Mouse (Mus musculus) forebrain, postnatal 0 days (tissue): ENCODE data around the gene Ptar1. TPM values are rescaled to one million over a fixed set of nuclear protein-coding genes. Genes with fewer than 3 reads are reported as not detected.

Experiments
- ATAC-seq: fragments of 200-750 bp; cut with Nextera tagmentation; 2 replicates; pipeline ENCODE4 v1.8.0; 2017; ENCODE audit warnings: mild to moderate bottlenecking, moderate library complexity
- DNase-seq: peaks from one replicate; pipeline ENCODE4 v3.0.0-alpha.2; 2015
- H3K27ac ChIP-seq: fragments of 300-500 bp; sonication (generic); 2 replicates; pipeline ENCODE4 v1.5.1; 2014; ENCODE audit warnings: low read depth, mild to moderate bottlenecking, antibody characterized with exemption, low read length, moderate library complexity, mixed read lengths
- H3K27me3 ChIP-seq: fragments of 300-500 bp; sonication (generic); 2 replicates; pipeline ENCODE4 v1.6.1; 2014; ENCODE audit warnings: mild to moderate bottlenecking, low read length, mixed read lengths; ENCODE audit not compliant: insufficient read depth
- H3K36me3 ChIP-seq: fragments of 300-500 bp; sonication (generic); 2 replicates; pipeline ENCODE4 v1.6.1; 2014; ENCODE audit warnings: mild to moderate bottlenecking, moderate library complexity; ENCODE audit not compliant: insufficient read depth
- H3K4me1 ChIP-seq: fragments of 300-500 bp; sonication (generic); 2 replicates; pipeline ENCODE4 v1.6.1; 2014; ENCODE audit warnings: antibody characterized with exemption; ENCODE audit not compliant: insufficient read depth
- H3K4me2 ChIP-seq: fragments of 300-500 bp; sonication (generic); 2 replicates; pipeline ENCODE4 v1.6.1; 2014; ENCODE audit warnings: low read depth, mild to moderate bottlenecking, moderate library complexity
- H3K4me3 ChIP-seq: fragments of 300-500 bp; sonication (generic); 2 replicates; pipeline ENCODE4 v1.5.1; 2014; ENCODE audit warnings: low read depth, low read length, mixed read lengths
- H3K9ac ChIP-seq: fragments of 300-500 bp; sonication (generic); 2 replicates; pipeline ENCODE4 v1.6.1; 2014; ENCODE audit warnings: mild to moderate bottlenecking
- H3K9me3 ChIP-seq: fragments of 300-500 bp; sonication (generic); 2 replicates; pipeline ENCODE4 v1.6.1; 2016; ENCODE audit warnings: low read length
- CTCF ChIP-seq: sonication (generic); IDR thresholded peaks from 2 replicates; pipeline ENCODE4 v1.5.1; 2016; ENCODE audit warnings: antibody characterized with exemption, control low read depth, low read depth
- WGBS: fragments of 180-500 bp; shearing (Covaris S2); extraction: QIAGEN DNeasy Blood & Tissue Kit; methylation state at CpG from one replicate; pipeline ENCODE4 v1.1.7; 2014; 5-methylcytosine and 5-hydroxymethylcytosine counted together
- polyA plus RNA-seq: library from polyadenylated mRNA; unstranded; fragments of >200 nt; fragmentation: Nextera tagmentation; extraction: Ambion mirVana; gene quantifications from 2 replicates; pipeline ENCODE4 v1.2.1, GENCODE M21; 2015
- total RNA-seq: library from RNA; depleted of rRNA; stranded (reverse); fragments of >200 nt; gene quantifications from 2 replicates; pipeline ENCODE4 v1.2.3, GENCODE M21; 2014

The Ptar1 gene
- total and polyA plus RNA-seq, 2 experiments from 2014 or later: 4.7 to 17.1 TPM

DNA sequence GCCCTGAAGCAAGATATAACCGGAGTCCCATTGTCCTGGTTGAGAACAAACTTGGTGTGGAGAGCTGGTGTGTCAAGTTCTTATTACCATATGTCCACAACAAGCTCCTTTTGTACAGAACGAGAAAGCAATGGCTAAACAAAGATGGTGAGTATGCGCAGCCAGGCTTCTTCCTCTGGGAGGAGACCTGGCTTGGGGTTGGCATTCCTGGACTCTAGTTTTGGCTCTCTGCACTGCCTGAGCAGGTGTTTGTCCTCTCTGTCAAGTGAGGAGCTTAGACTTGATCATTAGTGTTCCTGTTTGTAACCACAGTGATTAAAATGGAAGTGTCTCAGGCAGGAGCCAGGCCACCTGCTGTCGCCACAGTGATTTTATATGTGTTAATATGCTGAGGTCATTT lies 7.1 kb downstream of the Ptar1 start:
- 35% methylated on average over 4 of the region's 4 CpGs for WGBS
- Histone ChIP-seq H3K9ac (no peak overlapping the region), H3K27ac (no peak overlapping the region), H3K27me3 (no peaks in the 10 kb centered on the region), H3K9me3 (no peaks in the 10 kb centered on the region), H3K4me1 (no peaks in the 10 kb centered on the region), H3K4me3 (no peak overlapping the region), H3K36me3 (peaks cover 15% of the 10 kb centered on the region), H3K4me2 (no peak overlapping the region)
- peak; percentile 58 for ATAC-seq
- TF ChIP-seq CTCF: no peak
- peak; percentile 10 for DNase-seq

DNA sequence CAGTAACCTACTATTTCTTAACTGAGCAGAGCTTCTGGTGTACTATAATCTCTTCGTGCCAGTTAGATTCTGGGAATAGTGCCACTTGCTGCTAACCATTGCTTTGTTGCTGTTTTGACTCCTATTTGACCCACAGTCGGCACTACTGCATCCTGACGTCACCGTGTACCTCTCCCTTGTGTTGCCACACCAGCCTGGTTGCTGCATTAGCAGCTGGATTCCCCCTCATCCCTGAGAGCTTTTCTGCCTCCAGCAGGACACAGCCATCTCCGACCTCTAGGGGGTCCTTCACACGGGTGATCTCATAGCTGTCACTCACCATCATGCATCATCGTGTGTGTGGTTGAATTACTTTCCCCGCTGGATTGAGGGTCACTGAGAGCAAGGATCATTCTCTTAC lies 10.6 kb downstream of the Ptar1 start:
- DNase-seq (no peak), ATAC-seq (no peak)
- Histone ChIP-seq H3K36me3 (peaks cover 21% of the 10 kb centered on the region), H3K4me2 (no peak overlapping the region), H3K4me3 (no peak overlapping the region), H3K27ac (no peak overlapping the region), H3K9ac (no peak overlapping the region), H3K9me3 (no peaks in the 10 kb centered on the region), H3K27me3 (no peaks in the 10 kb centered on the region), H3K4me1 (no peaks in the 10 kb centered on the region)
- WGBS: 71% methylated on average over 8 of the region's 8 CpGs
- TF ChIP-seq CTCF: no peak

DNA sequence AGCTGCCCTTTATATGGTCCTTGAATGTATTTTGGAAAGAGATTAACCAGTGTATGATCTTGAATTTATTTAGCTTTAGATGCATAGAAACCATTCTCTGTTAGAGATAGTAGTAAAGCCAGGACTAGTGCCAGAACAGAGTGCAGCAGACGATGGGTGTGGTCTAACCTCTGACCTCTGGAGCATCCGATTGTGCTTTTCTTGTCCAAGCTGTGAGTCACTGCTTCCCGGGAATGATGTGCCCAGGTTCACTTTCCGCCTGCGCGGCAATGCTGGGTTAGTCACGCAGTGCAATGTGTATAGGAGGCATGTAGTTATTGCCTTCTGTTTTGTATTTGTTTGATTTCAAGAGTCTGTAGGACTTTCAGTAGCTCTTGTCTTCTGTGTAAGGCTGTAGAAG lies 11.1 kb downstream of the Ptar1 start:
- DNase-seq (no peak), ATAC-seq (no peak)
- TF ChIP-seq CTCF: no peak
- Histone ChIP-seq H3K27ac (no peak overlapping the region), H3K27me3 (no peaks in the 10 kb centered on the region), H3K9me3 (no peaks in the 10 kb centered on the region), H3K4me3 (no peak overlapping the region), H3K9ac (no peak overlapping the region), H3K4me1 (no peaks in the 10 kb centered on the region), H3K4me2 (no peak overlapping the region), H3K36me3 (peaks cover 21% of the 10 kb centered on the region)
- 92% methylated on average over 7 of the region's 7 CpGs for WGBS

DNA sequence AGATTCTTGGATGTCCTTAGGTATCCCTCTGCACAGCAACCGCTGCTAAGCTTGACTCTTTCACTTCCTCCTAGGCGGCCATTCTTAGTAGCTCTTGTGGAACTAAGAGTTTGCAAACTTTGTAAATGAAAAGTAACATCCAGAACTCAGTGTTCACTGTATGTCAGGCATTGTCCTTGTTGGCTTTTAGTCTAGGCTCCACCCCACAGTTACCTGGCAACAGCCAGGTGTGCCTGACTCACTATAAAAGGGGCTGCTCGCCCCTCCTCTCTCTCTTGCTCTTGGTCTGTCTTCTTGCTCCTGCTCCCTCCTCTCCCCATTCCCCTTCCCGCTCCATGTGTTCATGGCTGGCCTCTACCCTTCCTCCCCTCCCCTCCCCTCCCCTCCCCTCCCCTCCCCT lies 11.9 kb downstream of the Ptar1 start:
- WGBS: 93% methylated on average over 4 of the region's 4 CpGs
- ATAC-seq: no peak

DNA sequence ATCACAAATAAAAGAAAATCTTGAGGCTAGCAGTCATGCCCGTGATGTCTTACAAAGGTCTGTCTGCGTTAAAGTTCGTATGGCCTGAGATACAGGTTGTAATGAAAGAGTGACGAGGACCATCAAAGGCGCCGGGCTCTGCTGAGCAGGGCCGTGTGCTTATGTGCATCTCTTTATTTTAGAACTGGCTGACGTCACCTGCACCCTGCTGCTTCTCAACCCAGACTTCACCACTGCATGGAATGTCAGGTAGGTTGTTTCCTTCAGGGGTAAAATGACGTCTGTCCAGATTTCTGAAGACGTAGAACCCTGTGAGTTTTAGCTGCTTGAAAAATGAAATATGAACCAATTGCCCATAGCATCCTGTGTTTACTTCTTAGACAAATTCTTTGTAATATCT lies 15.7 kb downstream of the Ptar1 start:
- Histone ChIP-seq H3K27me3 (no peaks in the 10 kb centered on the region), H3K9ac (no peak overlapping the region), H3K9me3 (no peaks in the 10 kb centered on the region), H3K27ac (no peak overlapping the region), H3K4me3 (no peak overlapping the region), H3K36me3 (peaks cover 23% of the 10 kb centered on the region), H3K4me1 (no peaks in the 10 kb centered on the region), H3K4me2 (no peak overlapping the region)
- TF ChIP-seq CTCF: no peak
- DNase-seq: no peak
- WGBS: 83% methylated on average over 10 of the region's 10 CpGs
- no peak for ATAC-seq

More for the DNA sequence above, 11.9 kb downstream of the Ptar1 start:
- no peak for TF ChIP-seq CTCF
- H3K27ac ChIP-seq: no peak overlapping the region
- H3K4me2 ChIP-seq: no peak overlapping the region
- H3K9me3 ChIP-seq: no peaks in the 10 kb centered on the region
- no peaks in the 10 kb centered on the region for H3K27me3 ChIP-seq
- H3K4me3 ChIP-seq: no peak overlapping the region
- H3K4me1 ChIP-seq: no peaks in the 10 kb centered on the region
- DNase-seq: no peak
- peaks cover 21% of the 10 kb centered on the region for H3K36me3 ChIP-seq
- H3K9ac ChIP-seq: no peak overlapping the region

DNA sequence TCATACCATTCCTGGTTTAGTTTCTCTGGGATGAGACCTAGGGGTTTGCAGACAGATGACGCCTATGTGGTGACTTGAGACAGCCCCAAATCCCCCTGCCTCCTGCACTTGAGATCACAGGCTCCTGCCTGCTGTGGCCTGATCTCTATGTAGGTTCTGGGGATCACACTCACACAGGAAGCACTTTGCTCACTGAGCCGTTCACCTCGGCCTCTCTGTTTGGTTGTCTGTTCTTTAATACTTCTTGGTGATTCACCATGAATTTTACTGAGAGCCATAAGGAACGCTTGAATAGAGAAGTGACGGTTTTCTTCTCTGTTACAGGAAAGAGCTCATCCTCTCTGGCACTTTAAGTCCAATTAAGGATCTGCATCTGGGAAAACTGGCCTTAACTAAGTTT lies 18.2 kb downstream of the Ptar1 start:
- peaks cover 29% of the 10 kb centered on the region for H3K36me3 ChIP-seq
- 93% methylated on average over 5 of the region's 5 CpGs for WGBS
- DNase-seq (no peak), ATAC-seq (no peak)
- H3K27ac ChIP-seq: no peak overlapping the region
- H3K4me2 ChIP-seq: no peak overlapping the region
- no peak overlapping the region for H3K4me3 ChIP-seq
- no peak for TF ChIP-seq CTCF
- no peaks in the 10 kb centered on the region for H3K4me1 ChIP-seq
- no peaks in the 10 kb centered on the region for H3K9me3 ChIP-seq
- no peaks in the 10 kb centered on the region for H3K27me3 ChIP-seq
- no peak overlapping the region for H3K9ac ChIP-seq

DNA sequence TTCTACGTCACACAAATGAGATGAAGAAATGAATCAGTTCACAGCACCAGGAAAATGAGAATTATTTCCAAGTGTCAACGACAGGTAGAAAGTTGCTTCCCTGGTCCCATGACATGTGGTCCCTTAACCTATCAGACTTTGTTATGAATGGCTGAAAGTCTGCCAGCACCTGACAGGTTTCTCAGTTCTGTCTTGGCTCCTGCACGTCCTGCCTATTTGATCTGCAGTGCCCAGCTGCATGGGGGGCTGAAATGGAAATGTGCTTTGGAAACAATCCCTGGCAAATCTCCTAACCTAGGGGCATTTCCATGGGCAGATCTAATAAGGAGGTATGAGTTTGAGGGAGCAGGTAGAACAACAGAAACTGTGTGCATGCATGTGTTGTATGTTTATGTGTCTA lies 59.3 kb downstream of the Ptar1 start:
- WGBS: 57% methylated on average over 3 of the region's 3 CpGs
- ATAC-seq (no peak), DNase-seq (no peak)
- Histone ChIP-seq H3K27me3 (no peaks in the 10 kb centered on the region), H3K9me3 (no peaks in the 10 kb centered on the region), H3K4me2 (no peak overlapping the region), H3K27ac (no peak overlapping the region), H3K9ac (no peak overlapping the region), H3K4me1 (no peaks in the 10 kb centered on the region), H3K36me3 (no peaks in the 10 kb centered on the region), H3K4me3 (no peak overlapping the region)
- no peak for TF ChIP-seq CTCF

- Histone ChIP-seq H3K36me3 (no peaks in the 10 kb centered on the region), H3K4me1 (peaks cover 8% of the 10 kb centered on the region), H3K4me3 (no peak overlapping the region), H3K4me2 (peak overlapping the region; percentile 15), H3K27ac (no peak overlapping the region), H3K27me3 (no peaks in the 10 kb centered on the region), H3K9ac (no peak overlapping the region), H3K9me3 (no peaks in the 10 kb centered on the region)
- no peak for TF ChIP-seq CTCF
- no peak for ATAC-seq
- 16% methylated on average over 7 of the region's 7 CpGs for WGBS
- no peak for DNase-seq
Measured at GRCm38 (mm10) chr19:23757011-23757410, 69.8 kb downstream of the Ptar1 start.
